Mouse (Mus musculus) heart, embryonic 10.5 days (tissue): ENCODE data around the gene Tdg. TPM values are rescaled to one million over a fixed set of nuclear protein-coding genes. Genes with fewer than 3 reads are reported as not detected.

Experiments used
- DNase-seq: peaks from one replicate; pipeline ENCODE4 v3.0.0-alpha.2; 2017; ENCODE audit warnings: low spot score
- H3K27ac ChIP-seq: fragments of 300-500 bp; sonication (generic); 2 replicates; pipeline ENCODE4 v1.5.1; 2016; ENCODE audit warnings: mild to moderate bottlenecking
- H3K27me3 ChIP-seq: fragments of 300-500 bp; sonication (generic); 2 replicates; pipeline ENCODE4 v1.6.1; 2016; ENCODE audit warnings: mild to moderate bottlenecking; ENCODE audit not compliant: poor library complexity, insufficient read depth, severe bottlenecking
- H3K36me3 ChIP-seq: fragments of 300-500 bp; sonication (generic); 2 replicates; pipeline ENCODE4 v1.6.1; 2016; ENCODE audit warnings: mild to moderate bottlenecking, moderate library complexity
- H3K4me1 ChIP-seq: fragments of 300-500 bp; sonication (generic); 2 replicates; pipeline ENCODE4 v1.6.1; 2016; ENCODE audit warnings: mild to moderate bottlenecking
- H3K4me3 ChIP-seq: fragments of 300-500 bp; sonication (generic); 2 replicates; pipeline ENCODE4 v1.5.1; 2016; ENCODE audit warnings: mild to moderate bottlenecking, moderate library complexity
- H3K9me3 ChIP-seq: fragments of 300-500 bp; sonication (generic); 2 replicates; pipeline ENCODE4 v1.6.1; 2016; ENCODE audit warnings: mild to moderate bottlenecking, moderate library complexity
- WGBS: fragments of 180-500 bp; shearing (Covaris S2); methylation state at CpG from one replicate; pipeline ENCODE4 v1.1.7; 2016; 5-methylcytosine and 5-hydroxymethylcytosine counted together
- polyA plus RNA-seq: library from polyadenylated mRNA; unstranded; fragments of >200 nt; fragmentation: Nextera tagmentation; extraction: Ambion mirVana; gene quantifications from 2 replicates; pipeline ENCODE4 v1.2.1, GENCODE M21; 2016

The Tdg gene
- polyA plus RNA-seq, 1 experiment from 2014 or later, result 163 TPM

GRCm38 (mm10) chr10:82639032-82639698 is 9.5 kb downstream of the Tdg start:
- peaks cover 91% of the 10 kb centered on the region for H3K36me3 ChIP-seq
- H3K4me3 ChIP-seq, result no peak overlapping the region
- 92% methylated on average over 8 of the region's 8 CpGs for WGBS
- DNase-seq, result no peak
- no peaks in the 10 kb centered on the region for H3K9me3 ChIP-seq
- no peaks in the 10 kb centered on the region for H3K27me3 ChIP-seq
- H3K4me1 ChIP-seq, result no peaks in the 10 kb centered on the region
- no peak overlapping the region for H3K27ac ChIP-seq

GRCm38 (mm10) chr10:82641481-82641880 is 11.9 kb downstream of the Tdg start:
- no peak overlapping the region for H3K27ac ChIP-seq
- no peaks in the 10 kb centered on the region for H3K27me3 ChIP-seq
- no peak overlapping the region for H3K4me3 ChIP-seq
- no peaks in the 10 kb centered on the region for H3K9me3 ChIP-seq
- WGBS, result 90% methylated on average over 9 of the region's 9 CpGs
- H3K4me1 ChIP-seq, result no peaks in the 10 kb centered on the region
- peaks cover 97% of the 10 kb centered on the region for H3K36me3 ChIP-seq
- DNase-seq, result no peak

GRCm38 (mm10) chr10:82646083-82646482 is 16.5 kb downstream of the Tdg start:
- no peak overlapping the region for H3K27ac ChIP-seq
- no peaks in the 10 kb centered on the region for H3K4me1 ChIP-seq
- whole genome bisulfite sequencing, result 95% methylated on average over 8 of the region's 8 CpGs
- H3K9me3 ChIP-seq, result no peaks in the 10 kb centered on the region
- peaks cover 81% of the 10 kb centered on the region for H3K36me3 ChIP-seq
- no peak for DNase-seq
- no peaks in the 10 kb centered on the region for H3K27me3 ChIP-seq
- no peak overlapping the region for H3K4me3 ChIP-seq

- H3K36me3 ChIP-seq, result peaks cover 74% of the 10 kb centered on the region
- H3K27me3 ChIP-seq, result no peaks in the 10 kb centered on the region
- H3K27ac ChIP-seq, result no peak overlapping the region
- H3K4me1 ChIP-seq, result no peaks in the 10 kb centered on the region
- H3K9me3 ChIP-seq, result no peaks in the 10 kb centered on the region
- no peak overlapping the region for H3K4me3 ChIP-seq
- 86% methylated on average over 17 of the region's 17 CpGs for WGBS
- no peak for DNase-seq
These were observed 17.7 kb downstream of the Tdg start for GRCm38 (mm10) chr10:82647205-82647811.

GRCm38 (mm10) chr10:82651221-82651620 is 21.6 kb downstream of the Tdg start:
- Histone ChIP-seq H3K4me3 (no peak overlapping the region), H3K36me3 (peaks cover 37% of the 10 kb centered on the region), H3K4me1 (no peaks in the 10 kb centered on the region), H3K27me3 (no peaks in the 10 kb centered on the region), H3K27ac (no peak overlapping the region), H3K9me3 (no peaks in the 10 kb centered on the region)
- WGBS, result 87% methylated on average over 5 of the region's 5 CpGs
- no peak for DNase-seq

- WGBS, result 67% methylated on average over 5 of the region's 5 CpGs
- H3K27ac ChIP-seq, result no peak overlapping the region
- H3K27me3 ChIP-seq, result no peaks in the 10 kb centered on the region
- no peak overlapping the region for H3K4me3 ChIP-seq
- H3K4me1 ChIP-seq, result 0 out of 2 replicates have a peak, but pooled peaks cover 1% of the 10 kb centered on the region
- H3K9me3 ChIP-seq, result no peaks in the 10 kb centered on the region
- H3K36me3 ChIP-seq, result peaks cover 22% of the 10 kb centered on the region
- DNase-seq, result no peak
These were observed 23.0 kb downstream of the Tdg start for GRCm38 (mm10) chr10:82652625-82653024.

- Histone ChIP-seq H3K27me3 (no peaks in the 10 kb centered on the region), H3K27ac (no peak overlapping the region), H3K36me3 (peaks cover 14% of the 10 kb centered on the region), H3K4me3 (no peak overlapping the region), H3K4me1 (peaks cover 5% of the 10 kb centered on the region; the same call in 1 of the 2 replicates), H3K9me3 (no peaks in the 10 kb centered on the region)
- 87% methylated on average over 3 of the region's 3 CpGs for WGBS
- no peak for DNase-seq
These were observed 25.0 kb downstream of the Tdg start for GRCm38 (mm10) chr10:82654581-82654980.

- H3K27me3 ChIP-seq, result no peaks in the 10 kb centered on the region
- DNase-seq, result no peak
- H3K4me1 ChIP-seq, result peaks cover 9% of the 10 kb centered on the region; the same call in 1 of the 2 replicates
- no peak overlapping the region for H3K27ac ChIP-seq
- no peaks in the 10 kb centered on the region for H3K9me3 ChIP-seq
- no peak overlapping the region for H3K4me3 ChIP-seq
- 84% methylated on average over 8 of the region's 8 CpGs for WGBS
- H3K36me3 ChIP-seq, result no peaks in the 10 kb centered on the region
These were observed 32.2 kb downstream of the Tdg start for GRCm38 (mm10) chr10:82661820-82662219.

- Histone ChIP-seq H3K9me3 (no peaks in the 10 kb centered on the region), H3K36me3 (no peaks in the 10 kb centered on the region), H3K4me3 (no peak overlapping the region), H3K27ac (no peak overlapping the region), H3K4me1 (peaks cover 10% of the 10 kb centered on the region; the same call in 1 of the 2 replicates), H3K27me3 (no peaks in the 10 kb centered on the region)
- 79% methylated on average over 14 of the region's 14 CpGs for WGBS
- DNase-seq, result no peak
These were observed 32.8 kb downstream of the Tdg start for GRCm38 (mm10) chr10:82662267-82662990.

- WGBS, result 78% methylated on average over 2 of the region's 2 CpGs
These were observed 33.7 kb downstream of the Tdg start for GRCm38 (mm10) chr10:82663289-82663688.

GRCm38 (mm10) chr10:82665951-82666350 is 36.3 kb downstream of the Tdg start:
- 61% methylated on average over 3 of the region's 3 CpGs for WGBS
- no peaks in the 10 kb centered on the region for H3K36me3 ChIP-seq
- DNase-seq, result no peak
- H3K4me3 ChIP-seq, result no peak overlapping the region
- no peaks in the 10 kb centered on the region for H3K9me3 ChIP-seq
- no peaks in the 10 kb centered on the region for H3K27me3 ChIP-seq
- H3K27ac ChIP-seq, result no peak overlapping the region
- H3K4me1 ChIP-seq, result peaks cover 5% of the 10 kb centered on the region; the same call in 1 of the 2 replicates

More at GRCm38 (mm10) chr10:82663289-82663688, 33.7 kb downstream of the Tdg start:
- Histone ChIP-seq H3K27me3 (no peaks in the 10 kb centered on the region), H3K36me3 (no peaks in the 10 kb centered on the region), H3K9me3 (no peaks in the 10 kb centered on the region), H3K4me1 (peaks cover 5% of the 10 kb centered on the region; the same call in 1 of the 2 replicates), H3K4me3 (no peak overlapping the region), H3K27ac (no peak overlapping the region)
- no peak for DNase-seq

- H3K4me3 ChIP-seq, result peak overlapping the region; percentile 44
- no peaks in the 10 kb centered on the region for H3K9me3 ChIP-seq
- peak; percentile 93 for DNase-seq
- no peaks in the 10 kb centered on the region for H3K36me3 ChIP-seq
- H3K4me1 ChIP-seq, result peaks cover 5% of the 10 kb centered on the region; the same call in 1 of the 2 replicates
- 9% methylated on average over 22 of the region's 22 CpGs for whole genome bisulfite sequencing
- no peaks in the 10 kb centered on the region for H3K27me3 ChIP-seq
- H3K27ac ChIP-seq, result peak overlapping the region; percentile 49; the same call in 1 of the 2 replicates
These were observed 37.0 kb downstream of the Tdg start for GRCm38 (mm10) chr10:82666436-82667234.
